Mouse (Mus musculus) embryonic facial prominence, embryonic 12.5 days (tissue): ENCODE data around the gene Angptl2. TPM values are rescaled to one million over a fixed set of nuclear protein-coding genes. Genes with fewer than 3 reads are reported as not detected.
A peak's percentile ranks its signal among the peaks of the same experiment; 100 is the strongest.

ENCODE experiments used
- ATAC-seq: fragments of 200-750 bp; cut with Nextera tagmentation; 2 replicates; pipeline ENCODE4 v1.8.0; 2017; ENCODE audit not compliant: insufficient number of reproducible peaks, insufficient read depth, low FRiP score, low TSS enrichment
- H3K27ac ChIP-seq: fragments of 300-500 bp; sonication (generic); 2 replicates; pipeline ENCODE4 v1.5.1; 2016; ENCODE audit warnings: mild to moderate bottlenecking
- H3K27me3 ChIP-seq: fragments of 300-500 bp; sonication (generic); 2 replicates; pipeline ENCODE4 v1.6.1; 2016; ENCODE audit warnings: mild to moderate bottlenecking, moderate library complexity
- H3K36me3 ChIP-seq: fragments of 300-500 bp; sonication (generic); 2 replicates; pipeline ENCODE4 v1.6.1; 2016; ENCODE audit warnings: mild to moderate bottlenecking
- H3K4me1 ChIP-seq: fragments of 300-500 bp; sonication (generic); 2 replicates; pipeline ENCODE4 v1.6.1; 2016
- H3K4me2 ChIP-seq: fragments of 300-500 bp; sonication (generic); replicated peaks from 2 replicates; pipeline ENCODE4 v1.6.1; 2016; ENCODE audit warnings: mild to moderate bottlenecking, moderate library complexity
- H3K4me3 ChIP-seq: fragments of 300-500 bp; sonication (generic); 2 replicates; pipeline ENCODE4 v1.5.1; 2016; ENCODE audit warnings: mild to moderate bottlenecking
- H3K9ac ChIP-seq: fragments of 300-500 bp; sonication (generic); 2 replicates; pipeline ENCODE4 v1.6.1; 2016; ENCODE audit warnings: mild to moderate bottlenecking, moderate library complexity
- H3K9me3 ChIP-seq: fragments of 300-500 bp; sonication (generic); 2 replicates; pipeline ENCODE4 v1.6.1; 2016; ENCODE audit warnings: mild to moderate bottlenecking, moderate library complexity
- WGBS: fragments of 180-500 bp; shearing (Covaris S2); methylation state at CpG from one replicate; pipeline ENCODE4 v1.1.7; 2016; 5-methylcytosine and 5-hydroxymethylcytosine counted together
- polyA plus RNA-seq: library from polyadenylated mRNA; unstranded; fragments of >200 nt; fragmentation: Nextera tagmentation; extraction: Ambion mirVana; gene quantifications from 2 replicates; pipeline ENCODE4 v1.2.1, GENCODE M21; 2016

Gene Angptl2
- polyA plus RNA-seq, result 42.6 and 43.9 TPM in 2 replicates

- H3K4me1 ChIP-seq, result peaks cover 47% of the 10 kb centered on the region
Observed at GRCm38 (mm10) chr2:33215700-33216509, at the start of gene Angptl2. Gene Angptl2 (plus strand): TSS chr2:33216069.

DNA sequence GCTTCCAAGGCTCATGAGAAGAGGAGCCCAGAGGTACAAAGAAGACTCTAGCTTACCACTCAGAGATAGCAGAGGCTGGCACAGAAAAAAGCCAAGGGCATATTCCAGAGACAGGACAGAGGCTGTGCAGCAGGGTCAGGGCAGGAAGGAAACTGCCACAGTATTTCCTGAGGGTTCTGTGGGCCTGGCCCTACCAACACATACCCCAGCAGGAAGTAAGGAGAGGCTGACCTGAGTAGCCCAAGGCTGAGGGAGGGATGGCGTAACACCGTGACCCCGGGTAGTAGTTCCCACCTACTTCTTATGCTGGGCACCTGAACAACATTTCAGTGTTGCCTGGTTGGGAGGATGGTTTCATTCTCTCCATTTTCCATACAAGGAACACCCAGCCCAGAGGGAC is 48.8 kb upstream of the Angptl2 start:
- no peak overlapping the region for H3K27ac ChIP-seq
- WGBS, result 89% methylated on average over 3 of the region's 3 CpGs
- no peak overlapping the region for H3K4me2 ChIP-seq
- H3K4me1 ChIP-seq, result peaks cover 23% of the 10 kb centered on the region
- no peaks in the 10 kb centered on the region for H3K36me3 ChIP-seq
- no peak overlapping the region for H3K4me3 ChIP-seq
- no peaks in the 10 kb centered on the region for H3K9me3 ChIP-seq
- no peak for ATAC-seq
- no peak overlapping the region for H3K9ac ChIP-seq
- H3K27me3 ChIP-seq, result no peaks in the 10 kb centered on the region

More at GRCm38 (mm10) chr2:33215700-33216509, at the start of gene Angptl2:
- H3K36me3 ChIP-seq, result no peaks in the 10 kb centered on the region
- H3K27ac ChIP-seq, result peak within 1 kb of the TSS; percentile 93
- peak; percentile 95 for ATAC-seq
- no peaks in the 10 kb centered on the region for H3K9me3 ChIP-seq
- WGBS, result under 1% methylated on average over 22 of the region's 22 CpGs
- H3K4me2 ChIP-seq, result peak within 1 kb of the TSS; percentile 91
- H3K27me3 ChIP-seq, result no peaks in the 10 kb centered on the region
- H3K9ac ChIP-seq, result peak within 1 kb of the TSS; percentile 80
- H3K4me3 ChIP-seq, result peak within 1 kb of the TSS; percentile 67

DNA sequence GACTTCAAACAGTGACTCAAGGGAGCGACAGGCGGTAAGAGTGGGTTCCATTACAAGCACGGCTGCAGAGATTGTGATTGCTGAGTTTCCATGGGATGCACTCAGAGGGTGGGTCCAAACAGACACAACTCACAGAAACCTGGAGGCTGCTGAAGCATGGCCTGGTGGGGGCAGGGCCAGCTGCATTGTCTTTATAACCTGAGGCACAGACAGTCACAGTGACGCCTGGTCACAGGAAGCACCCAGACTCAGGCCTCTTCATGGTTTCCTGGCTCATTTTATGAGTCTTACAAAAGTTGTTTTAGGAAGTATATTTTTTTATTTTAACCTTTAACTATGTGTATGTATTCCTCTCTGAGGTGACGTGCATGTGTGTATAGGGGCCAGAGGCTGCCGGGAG is 46.4 kb upstream of the Angptl2 start:
- Histone ChIP-seq H3K9ac (no peak overlapping the region), H3K4me2 (no peak overlapping the region), H3K9me3 (no peaks in the 10 kb centered on the region), H3K4me3 (no peak overlapping the region), H3K36me3 (no peaks in the 10 kb centered on the region), H3K4me1 (peaks cover 21% of the 10 kb centered on the region), H3K27ac (no peak overlapping the region), H3K27me3 (no peaks in the 10 kb centered on the region)
- ATAC-seq, result no peak
- 69% methylated on average over 6 of the region's 6 CpGs for WGBS

DNA sequence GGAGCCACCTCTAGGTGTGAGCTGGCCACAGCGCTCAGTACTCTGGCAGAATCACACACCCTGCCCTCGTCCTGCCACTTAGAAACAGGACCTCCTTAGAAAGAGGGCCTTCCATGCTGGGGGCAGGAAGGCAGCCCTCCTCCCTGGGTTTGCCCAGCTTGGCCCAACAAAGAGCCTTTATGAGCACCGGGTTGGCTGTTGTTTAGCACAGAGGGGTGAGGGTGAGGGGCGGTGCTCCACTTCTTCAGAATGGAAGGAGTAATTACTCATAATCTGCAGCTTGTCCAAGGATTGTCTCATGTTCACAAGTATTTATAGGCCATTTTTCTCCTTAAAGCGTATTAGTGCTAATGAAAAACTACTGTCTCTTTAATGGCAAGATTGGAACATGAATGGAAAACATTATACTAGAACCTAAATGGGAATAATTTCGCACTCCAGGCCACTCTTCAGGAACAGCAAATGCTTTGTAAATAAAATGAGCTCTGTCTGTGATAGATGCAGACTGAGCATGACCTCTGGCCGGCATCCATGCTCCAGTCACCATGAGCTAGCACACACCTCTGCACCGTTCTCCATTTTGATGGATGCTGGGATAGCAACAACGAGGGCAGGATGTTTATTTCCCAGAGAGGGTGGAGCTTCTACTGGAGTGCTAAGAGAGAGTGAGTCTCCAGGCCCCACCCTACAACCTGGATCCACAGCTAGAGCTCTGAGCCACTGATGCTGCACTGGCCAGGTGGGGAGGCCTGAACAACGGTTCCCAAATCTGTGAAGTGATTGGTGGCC is 44.9 kb upstream of the Angptl2 start:
- WGBS, result 47% methylated on average over 10 of the region's 10 CpGs

GRCm38 (mm10) chr2:33173126-33173525 is 42.7 kb upstream of the Angptl2 start:
- no peaks in the 10 kb centered on the region for H3K36me3 ChIP-seq
- H3K4me2 ChIP-seq, result no peak overlapping the region
- ATAC-seq, result no peak
- H3K9ac ChIP-seq, result no peak overlapping the region
- H3K27ac ChIP-seq, result no peak overlapping the region
- H3K4me1 ChIP-seq, result peaks cover 10% of the 10 kb centered on the region
- WGBS, result 74% methylated on average over 10 of the region's 10 CpGs
- no peak overlapping the region for H3K4me3 ChIP-seq
- no peaks in the 10 kb centered on the region for H3K27me3 ChIP-seq
- no peaks in the 10 kb centered on the region for H3K9me3 ChIP-seq

More for the DNA sequence above, 44.9 kb upstream of the Angptl2 start:
- no peak for ATAC-seq
- Histone ChIP-seq H3K9ac (no peak overlapping the region), H3K36me3 (no peaks in the 10 kb centered on the region), H3K27me3 (no peaks in the 10 kb centered on the region), H3K4me1 (peaks cover 7% of the 10 kb centered on the region), H3K9me3 (no peaks in the 10 kb centered on the region), H3K4me2 (no peak overlapping the region), H3K4me3 (no peak overlapping the region), H3K27ac (no peak overlapping the region)

DNA sequence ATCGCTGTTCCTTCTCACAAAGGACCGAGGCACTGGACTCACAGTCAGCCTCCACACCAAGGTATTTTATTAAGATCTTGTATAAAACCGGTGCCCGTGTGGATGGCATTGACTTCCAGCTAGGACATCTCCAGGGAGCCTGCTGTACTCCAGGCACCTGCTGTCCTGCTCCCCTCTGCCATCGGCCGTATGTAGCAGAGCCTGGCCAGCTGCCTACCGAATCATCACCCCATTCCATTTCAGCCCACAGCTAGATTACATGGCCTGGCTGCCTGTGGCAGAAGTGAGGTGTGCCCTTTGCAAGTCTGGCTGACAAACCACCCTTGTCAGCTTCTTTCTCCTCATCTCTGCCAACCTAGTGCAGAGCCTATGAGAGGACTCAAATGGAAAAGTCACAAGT is 42.2 kb upstream of the Angptl2 start:
- no peak overlapping the region for H3K9ac ChIP-seq
- no peak overlapping the region for H3K4me2 ChIP-seq
- H3K9me3 ChIP-seq, result no peaks in the 10 kb centered on the region
- no peak overlapping the region for H3K27ac ChIP-seq
- H3K4me3 ChIP-seq, result no peak overlapping the region
- H3K27me3 ChIP-seq, result no peaks in the 10 kb centered on the region
- H3K4me1 ChIP-seq, result peaks cover 15% of the 10 kb centered on the region
- WGBS, result 91% methylated on average over 7 of the region's 7 CpGs
- H3K36me3 ChIP-seq, result no peaks in the 10 kb centered on the region
- no peak for ATAC-seq

DNA sequence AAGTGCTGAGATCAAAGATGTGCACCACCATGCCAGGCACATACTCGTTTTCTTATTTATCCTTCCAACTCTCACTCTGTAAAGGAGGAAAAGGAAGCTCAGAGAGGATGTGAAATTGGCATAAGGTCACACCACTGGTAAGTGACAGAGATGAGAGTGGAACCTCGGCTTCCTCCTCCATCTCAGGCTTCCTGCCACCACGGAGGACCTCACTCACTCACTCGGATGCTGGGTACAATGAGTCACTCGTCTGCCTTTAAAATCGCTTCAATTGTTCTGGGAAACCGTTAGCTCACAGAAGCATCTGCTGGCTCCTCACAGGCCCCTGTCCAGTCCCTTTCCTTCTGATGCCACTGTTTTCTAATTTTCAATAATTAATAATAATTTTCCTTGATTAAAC is 39.4 kb upstream of the Angptl2 start:
- WGBS, result 63% methylated on average over 7 of the region's 7 CpGs
- H3K9me3 ChIP-seq, result no peaks in the 10 kb centered on the region
- H3K36me3 ChIP-seq, result no peaks in the 10 kb centered on the region
- H3K9ac ChIP-seq, result no peak overlapping the region
- no peak overlapping the region for H3K4me3 ChIP-seq
- peaks cover 30% of the 10 kb centered on the region for H3K4me1 ChIP-seq
- no peak for ATAC-seq
- no peaks in the 10 kb centered on the region for H3K27me3 ChIP-seq
- no peak overlapping the region for H3K4me2 ChIP-seq
- no peak overlapping the region for H3K27ac ChIP-seq

GRCm38 (mm10) chr2:33176921-33177320 is 38.9 kb upstream of the Angptl2 start:
- H3K27ac ChIP-seq, result 0 out of 2 replicates have a peak overlapping the region, but pooled peaks have one; percentile 30
- no peaks in the 10 kb centered on the region for H3K9me3 ChIP-seq
- WGBS, result 68% methylated on average over 2 of the region's 2 CpGs
- no peak for ATAC-seq
- H3K4me2 ChIP-seq, result no peak overlapping the region
- H3K36me3 ChIP-seq, result no peaks in the 10 kb centered on the region
- H3K4me3 ChIP-seq, result no peak overlapping the region
- H3K4me1 ChIP-seq, result peaks cover 30% of the 10 kb centered on the region
- no peaks in the 10 kb centered on the region for H3K27me3 ChIP-seq
- peak overlapping the region; percentile 7; the same call in 1 of the 2 replicates for H3K9ac ChIP-seq

DNA sequence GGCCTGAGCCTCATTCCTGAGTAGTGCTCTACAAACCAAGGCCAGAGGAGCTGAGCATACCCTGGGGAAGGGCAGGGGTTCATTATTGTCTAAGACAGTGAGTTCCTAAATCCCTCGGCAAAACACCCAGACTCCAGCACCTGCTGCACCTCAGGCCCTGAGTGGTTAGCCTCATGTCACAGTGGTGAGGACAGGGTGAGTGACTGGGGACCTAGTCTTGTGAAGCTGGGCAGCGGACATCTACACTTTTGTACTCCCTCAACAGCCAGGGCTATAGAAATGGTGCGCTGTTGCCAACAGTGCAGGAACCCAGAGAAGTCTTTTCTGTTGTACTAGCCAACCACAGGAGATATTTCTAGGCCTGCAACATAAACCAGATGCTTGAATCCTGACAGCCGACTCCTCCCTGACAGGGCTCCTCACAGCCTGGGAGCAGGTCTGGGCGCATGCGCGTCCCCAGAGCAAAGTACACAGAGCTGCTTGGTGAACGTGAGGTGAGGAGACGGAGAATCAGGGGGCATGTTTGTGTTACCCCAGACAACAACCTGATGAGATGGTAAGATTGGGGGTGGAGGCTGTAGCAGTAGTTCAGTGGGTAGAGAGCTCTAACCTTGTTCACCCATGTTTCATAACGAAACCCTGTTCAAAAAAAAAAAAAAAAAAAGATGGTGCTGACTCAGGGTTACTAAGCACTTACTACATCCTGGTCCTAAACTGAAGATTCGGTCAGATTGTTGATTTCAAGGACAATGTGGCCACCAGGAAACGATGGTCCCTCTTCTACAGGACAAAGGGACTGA is 38.2 kb upstream of the Angptl2 start:
- Histone ChIP-seq H3K4me3 (no peak overlapping the region), H3K27me3 (no peaks in the 10 kb centered on the region), H3K4me2 (no peak overlapping the region), H3K9ac (0 out of 2 replicates have a peak overlapping the region, but pooled peaks have one; percentile 7), H3K36me3 (no peaks in the 10 kb centered on the region), H3K4me1 (peaks cover 30% of the 10 kb centered on the region), H3K27ac (peak overlapping the region; percentile 30; the same call in 1 of the 2 replicates), H3K9me3 (no peaks in the 10 kb centered on the region)
- ATAC-seq, result no peak
- WGBS, result 77% methylated on average over 12 of the region's 12 CpGs

GRCm38 (mm10) chr2:33178243-33178932 is 37.5 kb upstream of the Angptl2 start:
- Histone ChIP-seq H3K4me1 (peaks cover 30% of the 10 kb centered on the region), H3K36me3 (no peaks in the 10 kb centered on the region), H3K27ac (no peak overlapping the region), H3K9ac (0 out of 2 replicates have a peak overlapping the region, but pooled peaks have one; percentile 7), H3K4me3 (no peak overlapping the region), H3K4me2 (no peak overlapping the region), H3K27me3 (no peaks in the 10 kb centered on the region), H3K9me3 (no peaks in the 10 kb centered on the region)
- 0 out of 2 replicates have a peak, but pooled peaks have one; percentile 8 for ATAC-seq
- 59% methylated on average over 11 of the region's 11 CpGs for WGBS
